Mouse (Mus musculus): ENCODE measurements at regions not wholly inside any gene's neighbourhood (a gene's known extent, or its start where the extent isn't known, plus 50 kb on each side); places are given as distances from the start of the nearest gene placed in this dataset.

- no peak for DNase-seq (ENCODE audit: low read depth)
Observed at GRCm38 (mm10) chr6:49769904-49770720, 52.4 kb upstream of the Npy start.
